Mouse (Mus musculus) embryo, embryonic 11 days (tissue): ENCODE data around the gene Kctd21.

ENCODE experiments used
- DNase-seq: peaks from one replicate; pipeline ENCODE4 v3.0.0-alpha.2; 2015

Kctd21 gene

GRCm38 (mm10) chr7:97391293-97392078 is 59.4 kb downstream of the Kctd21 start:
- no peak for DNase-seq

- no peak for DNase-seq
Measured at GRCm38 (mm10) chr7:97392079-97392445, 59.9 kb downstream of the Kctd21 start.

GRCm38 (mm10) chr7:97394375-97394774 is 62.2 kb downstream of the Kctd21 start:
- no peak for DNase-seq

- no peak for DNase-seq
Measured at GRCm38 (mm10) chr7:97398943-97399342, 66.8 kb downstream of the Kctd21 start.
